Mouse (Mus musculus) midbrain, embryonic 16.5 days (tissue): ENCODE data around the gene Sgms1. TPM values are rescaled to one million over a fixed set of nuclear protein-coding genes. Genes with fewer than 3 reads are reported as not detected.

Source experiments
- ATAC-seq: fragments of 200-750 bp; cut with Nextera tagmentation; 2 replicates; pipeline ENCODE4 v1.8.0; 2017; ENCODE audit warnings: moderate TSS enrichment
- H3K27ac ChIP-seq: fragments of 300-500 bp; sonication (generic); 2 replicates; pipeline ENCODE4 v1.5.1; 2014; ENCODE audit warnings: mild to moderate bottlenecking, low read length, mixed read lengths
- H3K27me3 ChIP-seq: fragments of 300-500 bp; sonication (generic); 2 replicates; pipeline ENCODE4 v1.6.1; 2014; ENCODE audit warnings: low read depth, low read length, mixed read lengths; ENCODE audit not compliant: control insufficient read depth, insufficient read depth
- H3K36me3 ChIP-seq: fragments of 300-500 bp; sonication (generic); 2 replicates; pipeline ENCODE4 v1.6.1; 2014; ENCODE audit warnings: mild to moderate bottlenecking, low read length, moderate library complexity, mixed read lengths; ENCODE audit not compliant: control insufficient read depth, insufficient read depth
- H3K4me1 ChIP-seq: fragments of 300-500 bp; sonication (generic); 2 replicates; pipeline ENCODE4 v1.6.1; 2014; ENCODE audit warnings: mild to moderate bottlenecking, low read length, mixed read lengths; ENCODE audit not compliant: control insufficient read depth, insufficient read depth
- H3K4me2 ChIP-seq: fragments of 300-500 bp; sonication (generic); 2 replicates; pipeline ENCODE4 v1.6.1; 2014; ENCODE audit warnings: mild to moderate bottlenecking, low read length, mixed read lengths
- H3K4me3 ChIP-seq: fragments of 300-500 bp; sonication (generic); 2 replicates; pipeline ENCODE4 v1.5.1; 2014; ENCODE audit warnings: low read depth, mild to moderate bottlenecking, low read length, moderate library complexity, mixed read lengths
- H3K9ac ChIP-seq: fragments of 300-500 bp; sonication (generic); 2 replicates; pipeline ENCODE4 v1.6.1; 2014; ENCODE audit warnings: low read depth, low read length, mixed read lengths
- H3K9me3 ChIP-seq: fragments of 300-500 bp; sonication (generic); replicated peaks from 2 replicates; pipeline ENCODE4 v1.6.1; 2014; ENCODE audit warnings: mild to moderate bottlenecking, low read length, mixed read lengths; ENCODE audit not compliant: control insufficient read depth, poor library complexity, severe bottlenecking
- whole genome bisulfite sequencing: fragments of 180-500 bp; shearing (Covaris S2); extraction: QIAGEN DNeasy Blood & Tissue Kit; methylation state at CpG from one replicate; pipeline ENCODE4 v1.1.7; 2014; 5-methylcytosine and 5-hydroxymethylcytosine counted together
- polyA plus RNA-seq: library from polyadenylated mRNA; unstranded; fragments of >200 nt; fragmentation: Nextera tagmentation; extraction: Ambion mirVana; gene quantifications from 2 replicates; pipeline ENCODE4 v1.2.1, GENCODE M21; 2015

Sgms1 gene
- polyA plus RNA-seq, 1 experiment from 2014 or later = 20.2 TPM

DNA sequence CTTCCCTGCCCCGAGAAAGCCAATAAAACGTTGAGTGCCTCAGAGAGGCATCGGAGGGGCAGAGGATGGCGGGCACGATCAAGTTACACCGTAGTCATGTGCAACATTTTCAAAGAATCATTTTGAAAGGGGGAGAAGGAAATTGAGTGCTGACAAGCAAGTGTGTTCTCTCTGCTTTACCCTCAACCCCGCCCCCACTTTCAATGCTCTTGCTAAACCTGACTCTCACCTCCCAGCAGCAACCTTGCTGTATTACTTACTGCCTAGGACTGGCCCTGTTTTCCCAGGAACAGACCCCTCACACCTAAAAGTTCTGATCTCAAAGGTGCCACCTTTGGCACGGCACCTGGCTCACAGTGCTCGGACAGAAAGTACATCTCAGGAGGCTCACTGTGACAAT lies 121.0 kb downstream of the Sgms1 start:
- H3K9me3 ChIP-seq = no peaks in the 10 kb centered on the region
- H3K9ac ChIP-seq = no peak overlapping the region
- no peaks in the 10 kb centered on the region for H3K36me3 ChIP-seq
- H3K27me3 ChIP-seq = no peaks in the 10 kb centered on the region
- no peak for ATAC-seq
- H3K4me3 ChIP-seq = no peak overlapping the region
- H3K27ac ChIP-seq = no peak overlapping the region
- 85% methylated on average over 9 of the region's 9 CpGs for WGBS
- no peak overlapping the region for H3K4me2 ChIP-seq
- H3K4me1 ChIP-seq = no peaks in the 10 kb centered on the region

- no peak overlapping the region for H3K9ac ChIP-seq
- WGBS = 87% methylated on average over 9 of the region's 9 CpGs
Measured at GRCm38 (mm10) chr19:32266385-32267252, 122.9 kb downstream of the Sgms1 start.

GRCm38 (mm10) chr19:32263753-32264152 lies 125.8 kb downstream of the Sgms1 start:
- H3K4me3 ChIP-seq = no peak overlapping the region
- H3K4me1 ChIP-seq = no peaks in the 10 kb centered on the region
- H3K27ac ChIP-seq = no peak overlapping the region
- ATAC-seq = no peak
- H3K9ac ChIP-seq = no peak overlapping the region
- WGBS = 87% methylated on average over 1 of the region's 1 CpGs
- no peaks in the 10 kb centered on the region for H3K36me3 ChIP-seq
- no peaks in the 10 kb centered on the region for H3K27me3 ChIP-seq
- no peaks in the 10 kb centered on the region for H3K9me3 ChIP-seq
- H3K4me2 ChIP-seq = no peak overlapping the region

More at GRCm38 (mm10) chr19:32266385-32267252, 122.9 kb downstream of the Sgms1 start:
- no peaks in the 10 kb centered on the region for H3K9me3 ChIP-seq
- H3K36me3 ChIP-seq = no peaks in the 10 kb centered on the region
- no peak for ATAC-seq
- no peak overlapping the region for H3K27ac ChIP-seq
- H3K4me3 ChIP-seq = no peak overlapping the region
- no peak overlapping the region for H3K4me2 ChIP-seq
- no peaks in the 10 kb centered on the region for H3K4me1 ChIP-seq
- H3K27me3 ChIP-seq = no peaks in the 10 kb centered on the region

DNA sequence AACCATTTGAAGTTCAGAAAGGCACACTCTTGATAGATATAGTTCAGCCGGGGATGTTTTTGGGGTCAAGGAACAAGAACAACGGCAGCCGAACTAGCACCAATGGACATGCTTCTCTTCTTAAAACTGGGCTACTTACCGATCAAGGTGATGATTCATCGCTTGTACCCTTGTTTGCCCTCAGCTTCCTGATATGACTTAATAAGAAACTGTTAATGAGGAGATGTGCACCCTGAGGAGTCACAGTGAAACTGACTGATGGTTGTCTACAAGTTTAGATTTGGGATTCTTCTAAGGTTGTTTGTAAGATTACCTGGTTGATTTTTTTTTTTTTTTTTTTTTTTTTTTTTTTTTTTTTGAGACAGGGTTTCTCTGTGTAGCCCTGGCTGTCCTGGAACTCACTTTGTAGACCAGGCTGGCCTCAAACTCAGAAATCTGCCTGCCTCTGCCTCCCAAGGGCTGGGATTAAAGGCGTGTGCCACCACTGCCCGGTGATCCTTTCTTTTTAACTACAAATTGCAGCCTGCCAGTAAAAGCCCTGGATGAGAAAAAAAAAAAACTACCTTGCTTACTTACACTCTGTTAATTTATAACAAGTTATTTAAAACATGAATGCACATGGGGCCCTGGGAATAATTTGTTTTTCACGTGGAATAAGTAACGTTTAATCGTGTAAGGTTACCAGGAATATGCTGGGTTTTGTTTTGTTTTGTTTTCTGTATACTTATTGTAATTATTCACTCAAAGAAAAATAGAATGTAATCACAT lies 126.5 kb downstream of the Sgms1 start:
- WGBS = 94% methylated on average over 10 of the region's 10 CpGs
- ATAC-seq = no peak
- Histone ChIP-seq H3K9ac (no peak overlapping the region), H3K4me3 (no peak overlapping the region), H3K9me3 (no peaks in the 10 kb centered on the region), H3K4me2 (no peak overlapping the region), H3K36me3 (no peaks in the 10 kb centered on the region), H3K4me1 (no peaks in the 10 kb centered on the region), H3K27me3 (no peaks in the 10 kb centered on the region), H3K27ac (no peak overlapping the region)

DNA sequence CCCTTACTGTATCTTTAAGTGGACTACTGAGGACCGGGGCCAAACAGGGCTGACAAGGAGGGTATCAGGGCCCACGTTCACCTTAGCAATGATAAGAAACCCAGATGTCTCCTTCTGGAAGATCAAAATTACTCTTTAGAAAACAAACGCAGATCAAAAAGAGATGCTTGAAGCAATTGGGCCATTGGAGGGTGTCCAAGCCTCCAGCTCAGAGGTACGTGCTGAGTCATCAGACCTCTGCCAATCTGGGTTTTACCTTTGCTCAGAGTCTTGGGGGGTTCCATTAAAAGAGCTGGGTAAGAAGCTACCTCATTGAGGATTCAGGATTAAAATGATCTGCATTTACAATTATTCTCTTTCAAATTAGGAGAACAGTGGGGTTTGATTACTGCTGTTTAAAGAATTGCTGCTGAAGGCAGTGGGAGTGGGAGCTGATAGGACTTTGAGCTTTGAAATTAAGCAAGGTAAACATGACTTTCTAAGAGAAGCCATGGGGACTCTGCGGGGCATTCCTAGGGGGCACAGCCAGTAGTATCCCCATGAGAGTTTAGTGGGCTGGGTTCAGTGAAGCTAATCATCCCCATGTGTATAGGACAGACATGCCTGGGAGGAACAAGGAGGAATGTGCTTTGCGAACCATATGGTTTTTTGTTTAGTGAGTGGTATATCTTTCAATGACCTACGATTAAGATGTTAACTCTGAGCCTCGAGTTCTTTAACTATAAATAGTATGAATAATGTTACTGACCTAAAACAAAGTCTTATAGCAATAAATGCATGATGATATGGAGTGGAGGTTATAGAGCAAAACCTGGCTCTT lies 128.4 kb downstream of the Sgms1 start:
- 58% methylated on average over 8 of the region's 8 CpGs for WGBS
- H3K4me3 ChIP-seq = no peak overlapping the region
- no peaks in the 10 kb centered on the region for H3K9me3 ChIP-seq
- no peak for ATAC-seq
- H3K9ac ChIP-seq = no peak overlapping the region
- no peaks in the 10 kb centered on the region for H3K27me3 ChIP-seq
- H3K4me1 ChIP-seq = no peaks in the 10 kb centered on the region
- H3K27ac ChIP-seq = no peak overlapping the region
- no peak overlapping the region for H3K4me2 ChIP-seq
- H3K36me3 ChIP-seq = no peaks in the 10 kb centered on the region

DNA sequence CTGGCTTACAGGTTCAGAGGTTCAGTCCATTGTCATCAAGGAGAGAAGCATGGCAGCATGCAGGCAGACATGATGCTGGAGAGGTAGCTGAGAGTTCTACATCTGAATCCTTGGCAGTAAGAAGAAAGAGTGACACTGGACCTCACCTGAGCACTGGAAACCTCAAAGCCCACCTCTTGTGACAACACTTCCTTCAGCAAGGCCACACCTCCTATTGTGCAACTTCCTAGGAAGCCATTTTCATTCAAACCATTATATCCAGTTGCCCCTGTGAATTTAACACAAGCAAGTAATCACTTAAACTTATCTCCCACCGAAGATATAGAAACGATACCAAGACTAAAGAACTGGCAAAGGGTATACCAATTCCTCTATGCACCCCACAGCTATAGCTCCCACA lies 129.7 kb downstream of the Sgms1 start:
- no peaks in the 10 kb centered on the region for H3K36me3 ChIP-seq
- no peak overlapping the region for H3K27ac ChIP-seq
- no peaks in the 10 kb centered on the region for H3K4me1 ChIP-seq
- H3K9ac ChIP-seq = no peak overlapping the region
- H3K27me3 ChIP-seq = no peaks in the 10 kb centered on the region
- no peak overlapping the region for H3K4me3 ChIP-seq
- no peaks in the 10 kb centered on the region for H3K9me3 ChIP-seq
- 97% methylated on average over 2 of the region's 2 CpGs for WGBS
- no peak overlapping the region for H3K4me2 ChIP-seq
- ATAC-seq = no peak

DNA sequence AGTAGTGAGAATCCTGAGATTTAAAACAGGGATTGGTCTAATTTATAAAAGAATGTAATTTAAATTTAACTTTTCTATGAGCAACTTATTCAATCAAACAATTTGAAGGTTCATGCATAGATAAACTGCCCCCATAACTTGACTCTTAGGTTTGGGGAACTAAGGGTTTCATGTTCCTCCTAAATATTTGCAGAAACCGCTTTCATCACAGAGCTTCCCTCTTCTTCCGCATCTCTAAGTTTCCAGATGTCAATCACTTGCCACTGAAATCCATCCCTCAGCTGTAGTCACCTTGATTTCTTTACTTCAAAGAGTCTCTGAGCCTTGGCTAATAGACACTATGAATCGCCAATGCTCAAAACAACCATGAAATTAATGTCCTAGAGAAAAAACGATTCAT lies 130.5 kb downstream of the Sgms1 start:
- no peak for ATAC-seq
- no peaks in the 10 kb centered on the region for H3K36me3 ChIP-seq
- no peaks in the 10 kb centered on the region for H3K27me3 ChIP-seq
- H3K4me2 ChIP-seq = no peak overlapping the region
- H3K27ac ChIP-seq = no peak overlapping the region
- no peak overlapping the region for H3K4me3 ChIP-seq
- H3K9me3 ChIP-seq = no peaks in the 10 kb centered on the region
- 82% methylated on average over 4 of the region's 4 CpGs for WGBS
- H3K4me1 ChIP-seq = no peaks in the 10 kb centered on the region
- H3K9ac ChIP-seq = no peak overlapping the region

- 70% methylated on average over 5 of the region's 5 CpGs for WGBS
- Histone ChIP-seq H3K27me3 (no peaks in the 10 kb centered on the region), H3K36me3 (no peaks in the 10 kb centered on the region), H3K9me3 (no peaks in the 10 kb centered on the region), H3K27ac (no peak overlapping the region), H3K4me1 (no peaks in the 10 kb centered on the region), H3K4me2 (no peak overlapping the region), H3K9ac (no peak overlapping the region), H3K4me3 (no peak overlapping the region)
- no peak for ATAC-seq
Measured at GRCm38 (mm10) chr19:32258146-32258545, 131.4 kb downstream of the Sgms1 start.
